Mouse (Mus musculus): ENCODE results near the gene Sez6l2. TPM values are rescaled to one million over a fixed set of nuclear protein-coding genes. Genes with fewer than 3 reads are reported as not detected.

Gene Sez6l2
- polyA plus RNA-seq, 1 experiment from 2014 or later: 0.39 TPM

- 48% methylated on average over 10 of the region's 10 CpGs for WGBS (ENCODE audit: insufficient replicate concordance)
- no peak for ATAC-seq
- Histone ChIP-seq H3K27me3 (replicated peaks) (0 out of 2 replicates have a peak, but pooled peaks cover 6% of the 10 kb centered on the region), H3K36me3 (peaks cover 14% of the 10 kb centered on the region), H3K27ac (no peak overlapping the region), H3K9ac (no peak overlapping the region), H3K4me2 (no peak overlapping the region), H3K4me3 (no peak overlapping the region), H3K4me1 (peaks cover 11% of the 10 kb centered on the region; the same call in 1 of the 2 replicates), H3K9me3 (replicated peaks) (no peaks in the 10 kb centered on the region)
Measured at GRCm38 (mm10) chr7:126984667-126985444, 34.5 kb downstream of the Sez6l2 start.

- ATAC-seq: no peak
- 44% methylated on average over 9 of the region's 9 CpGs for WGBS (ENCODE audit: insufficient replicate concordance)
Measured at GRCm38 (mm10) chr7:126986319-126986718, 36.0 kb downstream of the Sez6l2 start.

GRCm38 (mm10) chr7:126988816-126989215 is 38.5 kb downstream of the Sez6l2 start:
- H3K9me3 ChIP-seq (replicated peaks): no peaks in the 10 kb centered on the region
- no peaks in the 10 kb centered on the region for H3K4me1 ChIP-seq
- no peak overlapping the region for H3K9ac ChIP-seq
- no peak for ATAC-seq
- no peak overlapping the region for H3K27ac ChIP-seq
- no peak overlapping the region for H3K4me3 ChIP-seq
- WGBS (ENCODE audit: insufficient replicate concordance): 66% methylated on average over 8 of the region's 8 CpGs
- no peak overlapping the region for H3K4me2 ChIP-seq
- H3K27me3 ChIP-seq (replicated peaks): 0 out of 2 replicates have a peak, but pooled peaks cover 11% of the 10 kb centered on the region
- no peaks in the 10 kb centered on the region for H3K36me3 ChIP-seq

More at GRCm38 (mm10) chr7:126986319-126986718, 36.0 kb downstream of the Sez6l2 start:
- Histone ChIP-seq H3K4me2 (no peak overlapping the region), H3K27ac (no peak overlapping the region), H3K9me3 (replicated peaks) (no peaks in the 10 kb centered on the region), H3K4me3 (no peak overlapping the region), H3K27me3 (replicated peaks) (0 out of 2 replicates have a peak, but pooled peaks cover 6% of the 10 kb centered on the region), H3K9ac (no peak overlapping the region), H3K4me1 (peaks cover 11% of the 10 kb centered on the region; the same call in 1 of the 2 replicates), H3K36me3 (peaks cover under 1% of the 10 kb centered on the region; the same call in 1 of the 2 replicates)

- H3K27ac ChIP-seq: no peak overlapping the region
- H3K36me3 ChIP-seq: peaks cover 6% of the 10 kb centered on the region
- WGBS (ENCODE audit: insufficient replicate concordance): 68% methylated on average over 4 of the region's 4 CpGs
- 0 out of 2 replicates have a peak, but pooled peaks cover 3% of the 10 kb centered on the region for H3K9me3 ChIP-seq (replicated peaks)
- no peaks in the 10 kb centered on the region; the same call in 1 of the 2 replicates for H3K4me1 ChIP-seq
- no peak overlapping the region for H3K9ac ChIP-seq
- 0 out of 2 replicates have a peak, but pooled peaks cover 5% of the 10 kb centered on the region for H3K27me3 ChIP-seq (replicated peaks)
- no peak for ATAC-seq
- no peak overlapping the region for H3K4me2 ChIP-seq
- no peak overlapping the region for H3K4me3 ChIP-seq
Measured at GRCm38 (mm10) chr7:126996449-126996848, 46.1 kb downstream of the Sez6l2 start.

- 51% methylated on average over 10 of the region's 10 CpGs for WGBS (ENCODE audit: insufficient replicate concordance)
Measured at GRCm38 (mm10) chr7:126999568-126999967, 49.2 kb downstream of the Sez6l2 start.

GRCm38 (mm10) chr7:127003620-127004019 is 53.3 kb downstream of the Sez6l2 start:
- H3K4me3 ChIP-seq: no peak overlapping the region
- H3K36me3 ChIP-seq: no peaks in the 10 kb centered on the region
- H3K27me3 ChIP-seq (replicated peaks): no peaks in the 10 kb centered on the region
- no peak overlapping the region for H3K9ac ChIP-seq
- 80% methylated on average over 5 of the region's 5 CpGs for WGBS (ENCODE audit: insufficient replicate concordance)
- H3K4me2 ChIP-seq: no peak overlapping the region
- H3K27ac ChIP-seq: no peak overlapping the region
- H3K9me3 ChIP-seq (replicated peaks): no peaks in the 10 kb centered on the region
- ATAC-seq: no peak
- H3K4me1 ChIP-seq: peaks cover 22% of the 10 kb centered on the region

More at GRCm38 (mm10) chr7:126999568-126999967, 49.2 kb downstream of the Sez6l2 start:
- H3K9me3 ChIP-seq (replicated peaks): 0 out of 2 replicates have a peak, but pooled peaks cover 3% of the 10 kb centered on the region
- H3K4me2 ChIP-seq: no peak overlapping the region
- no peak for ATAC-seq
- H3K27me3 ChIP-seq (replicated peaks): no peaks in the 10 kb centered on the region
- H3K4me3 ChIP-seq: no peak overlapping the region
- no peak overlapping the region for H3K9ac ChIP-seq
- H3K4me1 ChIP-seq: peaks cover 6% of the 10 kb centered on the region; the same call in 1 of the 2 replicates
- no peak overlapping the region for H3K27ac ChIP-seq
- peaks cover 6% of the 10 kb centered on the region for H3K36me3 ChIP-seq

GRCm38 (mm10) chr7:127004122-127004875 is 53.9 kb downstream of the Sez6l2 start:
- H3K4me2 ChIP-seq: no peak overlapping the region
- WGBS (ENCODE audit: insufficient replicate concordance): 78% methylated on average over 4 of the region's 4 CpGs
- H3K9me3 ChIP-seq (replicated peaks): no peaks in the 10 kb centered on the region
- H3K27ac ChIP-seq: no peak overlapping the region
- no peak for ATAC-seq
- no peaks in the 10 kb centered on the region for H3K36me3 ChIP-seq
- H3K4me3 ChIP-seq: no peak overlapping the region
- H3K27me3 ChIP-seq (replicated peaks): no peaks in the 10 kb centered on the region
- no peak overlapping the region for H3K9ac ChIP-seq
- H3K4me1 ChIP-seq: peaks cover 29% of the 10 kb centered on the region

GRCm38 (mm10) chr7:127007313-127008024 is 57.1 kb downstream of the Sez6l2 start:
- Histone ChIP-seq H3K4me1 (peaks cover 52% of the 10 kb centered on the region), H3K4me3 (no peak overlapping the region), H3K27ac (peak overlapping the region; percentile 96), H3K9ac (peak overlapping the region; percentile 63), H3K4me2 (no peak overlapping the region; the same call in 1 of the 2 replicates), H3K36me3 (0 out of 2 replicates have a peak, but pooled peaks cover 3% of the 10 kb centered on the region), H3K27me3 (replicated peaks) (no peaks in the 10 kb centered on the region), H3K9me3 (replicated peaks) (no peaks in the 10 kb centered on the region)
- ATAC-seq: no peak
- 83% methylated on average over 6 of the region's 6 CpGs for WGBS (ENCODE audit: insufficient replicate concordance)

- Histone ChIP-seq H3K9me3 (replicated peaks) (no peaks in the 10 kb centered on the region), H3K4me1 (peaks cover 49% of the 10 kb centered on the region), H3K36me3 (peaks cover 11% of the 10 kb centered on the region), H3K27ac (peak overlapping the region; percentile 96), H3K9ac (peak overlapping the region; percentile 63), H3K27me3 (replicated peaks) (no peaks in the 10 kb centered on the region), H3K4me2 (peak overlapping the region; percentile 62), H3K4me3 (peak overlapping the region; percentile 13; the same call in 1 of the 2 replicates)
- peak; percentile 96 for ATAC-seq
- WGBS (ENCODE audit: insufficient replicate concordance): 41% methylated on average over 9 of the region's 9 CpGs
Measured at GRCm38 (mm10) chr7:127008239-127009019, 58.1 kb downstream of the Sez6l2 start.

- peak overlapping the region; percentile 63 for H3K9ac ChIP-seq
- H3K4me2 ChIP-seq: peak overlapping the region; percentile 62
- H3K27ac ChIP-seq: peak overlapping the region; percentile 96
Measured at GRCm38 (mm10) chr7:127009307-127010085, 59.1 kb downstream of the Sez6l2 start.

More at GRCm38 (mm10) chr7:127009307-127010085, 59.1 kb downstream of the Sez6l2 start:
- Histone ChIP-seq H3K4me3 (no peak overlapping the region), H3K36me3 (peaks cover 21% of the 10 kb centered on the region), H3K27me3 (replicated peaks) (no peaks in the 10 kb centered on the region), H3K9me3 (replicated peaks) (no peaks in the 10 kb centered on the region), H3K4me1 (peaks cover 60% of the 10 kb centered on the region)
- ATAC-seq: no peak
- WGBS (ENCODE audit: insufficient replicate concordance): 77% methylated on average over 17 of the region's 17 CpGs
